Mouse (Mus musculus): ENCODE measurements at regions not wholly inside any gene's neighbourhood (a gene's known extent, or its start where the extent isn't known, plus 50 kb on each side); places are given as distances from the start of the nearest gene placed in this dataset.
"Not testable (repeated sequence)": the region's sequence is repeated elsewhere in the genome, so short reads cannot be mapped to it uniquely, and the experiment has no call there.

GRCm38 (mm10) chr3:22897651-22898050 lies 821.2 kb downstream of the Tbl1xr1 start:
- Histone ChIP-seq H3K27ac (ENCODE audit: low read depth, low read length) (no peak overlapping the region), H3K9ac (ENCODE audit: low read depth, low read length) (no peak overlapping the region), H3K9me3 (ENCODE audit: control insufficient read depth) (no peaks in the 10 kb centered on the region), H3K36me3 (ENCODE audit: control insufficient read depth, insufficient read depth) (no peaks in the 10 kb centered on the region), H3K27me3 (replicated peaks; ENCODE audit: control insufficient read depth, insufficient read depth, low read length) (no peaks in the 10 kb centered on the region), H3K4me3 (ENCODE audit: low read depth, low read length) (no peak overlapping the region), H3K4me2 (replicated peaks; ENCODE audit: low read depth) (no peak overlapping the region), H3K4me1 (replicated peaks; ENCODE audit: control insufficient read depth, insufficient read depth, low read length) (no peaks in the 10 kb centered on the region)
- no peak for ATAC-seq
- TF ChIP-seq CTCF (IDR thresholded peaks at IDR 0.05; ENCODE audit: low read depth), result no peak
- WGBS, result 60% methylated on average over 2 of the region's 2 CpGs

DNA sequence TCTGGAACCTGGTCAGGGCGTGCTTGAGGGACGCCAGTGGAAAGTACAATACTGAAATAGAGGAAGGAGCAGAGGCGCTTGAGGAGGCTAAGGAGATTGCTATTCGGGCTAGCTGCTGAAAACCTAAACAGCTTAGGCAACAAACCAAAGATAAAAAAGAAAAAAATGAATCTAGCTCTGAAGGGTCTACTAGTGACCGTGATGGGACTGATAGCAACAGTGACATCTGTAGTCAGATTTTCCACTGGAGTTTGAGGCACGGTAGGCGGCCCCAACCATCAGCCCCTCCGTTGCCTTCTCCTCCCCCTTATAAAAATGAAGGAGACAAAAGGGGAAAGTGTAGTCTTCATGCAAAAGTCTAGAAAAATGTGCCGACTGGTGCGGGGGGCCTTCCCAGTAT lies 824.5 kb downstream of the Tbl1xr1 start:
- H3K36me3 ChIP-seq (ENCODE audit: control insufficient read depth, insufficient read depth), result no peaks in the 10 kb centered on the region
- 83% methylated on average over 10 of the region's 10 CpGs for WGBS
- H3K27me3 ChIP-seq (replicated peaks; ENCODE audit: control insufficient read depth, insufficient read depth, low read length), result no peaks in the 10 kb centered on the region
- no peaks in the 10 kb centered on the region for H3K4me1 ChIP-seq (replicated peaks; ENCODE audit: control insufficient read depth, insufficient read depth, low read length)
- H3K9ac ChIP-seq (ENCODE audit: low read depth, low read length), result no peak overlapping the region
- ATAC-seq, result no peak
- H3K27ac ChIP-seq (ENCODE audit: low read depth, low read length), result no peak overlapping the region
- no peak overlapping the region for H3K4me2 ChIP-seq (replicated peaks; ENCODE audit: low read depth)
- no peak overlapping the region for H3K4me3 ChIP-seq (ENCODE audit: low read depth, low read length)
- H3K9me3 ChIP-seq (ENCODE audit: control insufficient read depth), result no peaks in the 10 kb centered on the region
- TF ChIP-seq CTCF (IDR thresholded peaks at IDR 0.05; ENCODE audit: low read depth), result no peak

DNA sequence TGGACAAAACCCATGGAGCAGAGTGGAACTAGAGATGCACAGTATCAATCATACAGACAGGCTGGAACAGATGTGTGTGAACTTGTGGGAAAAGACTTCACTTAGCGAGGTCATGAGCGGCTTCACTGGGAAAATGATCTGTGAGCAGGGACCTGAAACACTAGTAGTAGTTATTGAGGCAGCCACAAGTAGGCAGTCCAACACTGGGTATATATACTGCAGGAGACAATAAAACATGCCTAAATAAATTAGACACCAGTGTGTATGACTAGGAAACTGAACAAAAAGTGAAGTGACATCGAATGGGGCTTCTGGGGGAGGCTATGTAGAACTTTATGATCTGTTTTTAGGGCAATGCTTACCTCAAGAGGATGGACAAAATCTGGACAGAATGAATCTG lies 852.5 kb downstream of the Tbl1xr1 start:
- Histone ChIP-seq H3K4me2 (replicated peaks; ENCODE audit: low read depth) (no peak overlapping the region), H3K27me3 (replicated peaks; ENCODE audit: control insufficient read depth, insufficient read depth, low read length) (no peaks in the 10 kb centered on the region), H3K9ac (ENCODE audit: low read depth, low read length) (no peak overlapping the region), H3K9me3 (ENCODE audit: control insufficient read depth) (no peaks in the 10 kb centered on the region), H3K36me3 (ENCODE audit: control insufficient read depth, insufficient read depth) (no peaks in the 10 kb centered on the region), H3K4me3 (ENCODE audit: low read depth, low read length) (no peak overlapping the region), H3K4me1 (replicated peaks; ENCODE audit: control insufficient read depth, insufficient read depth, low read length) (no peaks in the 10 kb centered on the region), H3K27ac (ENCODE audit: low read depth, low read length) (no peak overlapping the region)
- no peak for ATAC-seq
- WGBS, result 74% methylated on average over 3 of the region's 3 CpGs
- TF ChIP-seq CTCF (IDR thresholded peaks at IDR 0.05; ENCODE audit: low read depth), result no peak

DNA sequence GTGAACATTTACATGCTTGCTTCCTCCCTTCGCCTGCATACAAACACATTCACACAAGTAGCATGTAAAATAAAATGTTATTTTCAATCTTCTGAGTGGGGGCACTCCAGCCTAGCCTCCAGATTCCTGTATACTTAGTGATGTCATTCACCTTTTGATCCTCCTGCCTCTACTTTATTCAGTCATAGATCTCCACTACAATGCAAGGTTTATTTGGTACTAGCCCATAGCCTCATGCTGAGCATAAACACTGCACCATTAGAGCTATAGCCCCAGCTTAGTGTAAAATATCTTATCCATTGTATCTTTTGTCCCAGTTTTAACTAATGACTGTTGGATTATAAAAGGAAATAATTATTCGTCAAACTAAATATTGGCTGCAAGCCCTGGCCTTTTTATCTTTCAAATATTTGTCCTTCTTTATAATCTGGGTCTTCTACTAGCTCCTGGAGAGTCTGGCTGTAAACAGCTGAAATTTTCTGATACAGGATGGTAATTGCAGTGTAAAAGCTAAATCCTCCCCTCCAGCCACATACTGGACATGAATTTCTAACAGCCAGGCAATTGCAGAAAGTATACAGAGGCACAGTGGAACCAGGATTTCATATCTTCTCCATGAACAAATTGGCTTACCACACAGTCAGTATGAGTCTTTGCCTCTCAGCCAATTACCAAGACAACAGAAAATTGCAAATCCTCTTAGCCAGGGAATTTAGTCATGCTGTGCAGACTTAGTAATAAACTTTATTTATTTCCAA lies 853.5 kb downstream of the Tbl1xr1 start:
- no peak overlapping the region for H3K27ac ChIP-seq (ENCODE audit: low read depth, low read length)
- H3K9ac ChIP-seq (ENCODE audit: low read depth, low read length), result no peak overlapping the region
- H3K4me1 ChIP-seq (replicated peaks; ENCODE audit: control insufficient read depth, insufficient read depth, low read length), result no peaks in the 10 kb centered on the region
- H3K4me2 ChIP-seq (replicated peaks; ENCODE audit: low read depth), result no peak overlapping the region
- no peaks in the 10 kb centered on the region for H3K36me3 ChIP-seq (ENCODE audit: control insufficient read depth, insufficient read depth)
- H3K4me3 ChIP-seq (ENCODE audit: low read depth, low read length), result no peak overlapping the region
- no peaks in the 10 kb centered on the region for H3K9me3 ChIP-seq (ENCODE audit: control insufficient read depth)
- no peaks in the 10 kb centered on the region for H3K27me3 ChIP-seq (replicated peaks; ENCODE audit: control insufficient read depth, insufficient read depth, low read length)
- WGBS, result 74% methylated on average over 2 of the region's 2 CpGs
- no peak for ATAC-seq
- no peak for TF ChIP-seq CTCF (IDR thresholded peaks at IDR 0.05; ENCODE audit: low read depth)

DNA sequence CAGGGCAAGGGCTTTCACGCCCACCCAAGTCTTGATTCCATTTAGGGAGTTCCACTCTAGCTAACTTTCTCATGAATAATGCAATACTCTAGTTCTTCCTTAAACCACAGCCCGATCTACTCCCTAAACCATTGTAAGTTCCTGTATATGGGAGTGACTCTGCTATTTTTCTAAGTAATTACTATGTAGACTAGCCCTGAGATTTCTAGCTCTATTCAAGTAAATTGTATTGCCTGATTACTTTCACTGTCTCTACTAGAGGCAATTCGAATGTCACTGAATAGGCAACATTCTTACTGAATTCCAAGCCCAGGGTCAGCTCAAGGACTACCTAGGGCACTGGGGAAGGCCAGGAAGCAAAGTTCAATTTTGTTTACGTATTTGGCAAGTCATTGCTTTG lies 869.2 kb downstream of the Tbl1xr1 start:
- not testable (repeated sequence) for H3K9me3 ChIP-seq (ENCODE audit: control insufficient read depth); H3K27me3 ChIP-seq (replicated peaks; ENCODE audit: control insufficient read depth, insufficient read depth, low read length); H3K27ac ChIP-seq (ENCODE audit: low read depth, low read length); H3K36me3 ChIP-seq (ENCODE audit: control insufficient read depth, insufficient read depth); H3K9ac ChIP-seq (ENCODE audit: low read depth, low read length); H3K4me3 ChIP-seq (ENCODE audit: low read depth, low read length); H3K4me1 ChIP-seq (replicated peaks; ENCODE audit: control insufficient read depth, insufficient read depth, low read length); H3K4me2 ChIP-seq (replicated peaks; ENCODE audit: low read depth); ATAC-seq
- 71% methylated on average over 4 of the region's 4 CpGs for WGBS

- Histone ChIP-seq H3K4me2 (replicated peaks; ENCODE audit: low read depth) (no peak overlapping the region), H3K27me3 (replicated peaks; ENCODE audit: control insufficient read depth, insufficient read depth, low read length) (no peaks in the 10 kb centered on the region), H3K27ac (ENCODE audit: low read depth, low read length) (no peak overlapping the region), H3K4me1 (replicated peaks; ENCODE audit: control insufficient read depth, insufficient read depth, low read length) (no peaks in the 10 kb centered on the region), H3K9ac (ENCODE audit: low read depth, low read length) (no peak overlapping the region), H3K4me3 (ENCODE audit: low read depth, low read length) (no peak overlapping the region), H3K36me3 (ENCODE audit: control insufficient read depth, insufficient read depth) (no peaks in the 10 kb centered on the region), H3K9me3 (ENCODE audit: control insufficient read depth) (no peaks in the 10 kb centered on the region)
- WGBS, result 79% methylated on average over 4 of the region's 4 CpGs
- TF ChIP-seq CTCF (IDR thresholded peaks at IDR 0.05; ENCODE audit: low read depth), result no peak
- no peak for ATAC-seq
Observed at GRCm38 (mm10) chr3:22947181-22947580, 870.7 kb downstream of the Tbl1xr1 start.

All from intestine, postnatal 0 days (tissue).